Mouse (Mus musculus) kidney, postnatal 4 days (tissue): ENCODE measurements around the gene 4930558K02Rik.

Source experiments
- DNase-seq, 2 experiments: peaks; one replicate each; pipeline ENCODE4 v3.0.0; 2021; ENCODE audit warnings: mixed read lengths in 2 of 2

The 4930558K02Rik gene

DNA sequence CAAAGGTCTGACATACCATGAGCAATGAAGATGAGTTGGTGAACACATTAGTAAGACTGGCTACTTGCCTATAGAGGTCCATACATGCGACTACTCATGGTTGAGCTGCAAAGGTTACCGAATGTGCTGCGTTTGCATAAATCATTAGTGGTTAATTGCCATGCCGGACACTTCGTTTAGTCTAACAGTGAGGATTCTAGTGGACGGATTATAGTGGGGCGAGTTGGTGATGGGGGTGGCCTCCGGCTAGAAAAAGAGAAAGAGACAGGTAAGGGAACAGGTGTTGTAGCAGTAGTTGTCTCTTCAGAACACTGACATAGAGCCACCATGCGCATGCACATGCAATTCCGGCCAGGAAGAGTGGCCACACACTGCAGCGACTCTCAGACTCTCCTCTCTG lies 12.4 kb upstream of the 4930558K02Rik start:
- no peak for DNase-seq

DNA sequence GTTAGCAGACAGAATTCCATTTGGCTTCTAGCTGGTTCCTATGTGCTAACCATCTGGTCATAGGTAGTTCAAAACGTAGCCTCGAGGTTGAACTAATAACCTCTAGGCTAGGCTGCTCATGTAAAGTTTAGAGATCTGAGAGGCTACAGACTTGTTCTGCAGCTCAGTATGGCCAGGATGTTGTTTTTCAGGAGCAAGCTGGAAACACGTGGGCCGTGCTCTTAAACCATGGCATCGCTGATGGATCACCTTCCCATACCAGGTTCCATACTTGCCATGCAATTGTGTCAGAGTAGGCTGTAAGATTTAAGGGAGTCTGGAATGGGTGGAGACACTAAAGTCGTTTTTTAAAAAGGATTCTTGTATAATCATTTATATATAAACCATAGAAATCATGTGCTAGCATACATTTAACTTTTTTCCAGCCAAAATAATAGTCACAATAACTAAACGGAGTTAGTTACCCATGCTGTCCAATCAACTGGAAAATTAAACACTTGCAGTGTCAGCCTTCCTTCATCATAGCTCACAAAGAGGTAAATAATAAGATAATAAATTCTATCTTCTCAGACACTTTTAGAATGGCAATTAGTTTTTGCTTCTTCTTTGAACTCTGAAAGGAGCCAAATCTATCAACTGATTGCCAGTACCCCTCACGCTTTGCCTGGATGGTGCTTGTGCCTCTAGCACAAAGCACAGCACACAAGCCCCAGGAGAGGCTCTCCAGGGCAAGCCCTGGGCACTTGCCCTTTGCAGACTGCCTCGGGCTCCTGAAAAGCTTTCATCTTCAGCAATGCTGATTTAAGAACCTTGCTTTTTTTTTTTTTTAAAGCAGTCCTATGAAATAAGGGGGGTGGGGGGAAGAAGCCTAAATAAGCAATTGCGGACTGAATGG lies 11.5 kb upstream of the 4930558K02Rik start:
- DNase-seq = no peak

DNA sequence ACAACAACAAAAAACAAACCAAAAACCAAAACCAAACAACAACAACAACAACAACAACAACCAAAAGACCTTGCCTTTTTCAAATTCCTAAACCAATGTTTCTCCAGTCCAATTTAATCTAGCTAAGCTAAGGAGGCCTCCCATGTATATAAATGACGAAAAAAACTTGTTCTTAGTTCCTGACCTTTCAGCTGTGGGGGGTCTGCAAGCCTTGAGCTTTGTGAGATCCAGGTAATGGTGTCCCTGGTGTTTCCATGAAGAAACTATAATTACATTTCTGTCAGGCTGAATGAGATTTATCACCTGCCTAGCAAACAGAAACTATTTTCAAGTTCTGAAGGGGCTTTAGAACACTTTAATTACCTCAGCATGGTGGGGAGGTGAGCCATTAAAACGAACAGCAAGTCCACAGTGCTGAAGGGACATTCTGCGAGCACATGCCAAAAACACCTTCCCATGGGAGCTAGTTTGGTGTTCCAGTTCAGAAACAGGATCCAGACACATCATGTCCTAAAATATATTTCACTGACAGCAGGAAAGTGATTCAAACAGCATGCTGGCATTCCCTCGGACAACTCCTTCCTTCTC lies 4.6 kb upstream of the 4930558K02Rik start:
- peak in 1 of 2 experiments; percentile 33 for DNase-seq

DNA sequence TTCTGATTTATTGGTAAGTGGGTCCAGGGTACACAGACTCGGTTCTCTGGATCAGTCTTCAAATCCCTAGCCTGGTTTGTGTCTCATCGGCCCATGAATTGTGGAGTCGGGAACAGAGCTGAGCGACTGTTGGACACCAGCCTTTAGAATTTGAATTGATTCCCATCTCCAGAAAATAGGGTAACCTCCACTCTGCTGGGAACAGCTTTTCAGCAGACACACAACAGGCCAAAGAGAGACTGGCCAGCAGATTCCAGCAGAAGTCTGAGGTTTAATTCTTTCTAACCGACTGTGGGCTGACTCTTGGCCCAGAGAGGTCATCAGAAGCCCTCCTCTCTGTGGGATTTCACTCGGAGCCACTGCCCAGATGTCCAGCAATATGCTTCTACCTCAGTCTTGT lies 4.0 kb upstream of the 4930558K02Rik start:
- DNase-seq = no peak

DNA sequence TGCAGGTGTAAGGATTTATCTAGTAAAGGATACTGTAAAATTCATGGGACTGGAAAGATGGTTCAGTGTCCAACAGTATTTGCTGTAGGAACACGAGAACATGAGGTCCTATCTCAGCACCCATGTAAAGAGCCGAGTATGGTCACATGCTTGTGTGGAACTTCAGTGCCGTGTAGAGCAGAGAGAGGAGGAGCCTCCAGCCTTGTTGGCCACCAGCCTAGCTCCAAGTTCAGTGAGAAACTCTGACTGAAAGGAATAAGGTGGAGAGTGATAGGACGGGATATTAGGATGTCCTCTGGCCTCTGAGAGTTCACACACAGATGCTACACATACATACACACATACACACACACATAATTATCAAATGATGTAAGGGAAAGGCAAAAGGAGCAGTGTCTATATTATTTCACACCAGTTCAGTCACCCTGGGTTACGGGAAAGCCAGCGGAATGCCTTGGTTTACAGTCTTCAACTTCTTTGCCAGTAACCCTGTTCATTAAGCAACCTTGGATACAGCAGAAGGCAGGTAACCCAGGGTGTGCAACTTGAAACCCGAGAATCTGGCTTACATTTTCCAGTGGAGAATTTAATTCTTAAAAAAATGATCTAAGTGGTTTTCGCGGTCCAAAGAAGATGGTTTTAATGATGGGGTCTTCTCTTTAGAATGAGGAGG lies 1.3 kb upstream of the 4930558K02Rik start:
- no peak for DNase-seq

DNA sequence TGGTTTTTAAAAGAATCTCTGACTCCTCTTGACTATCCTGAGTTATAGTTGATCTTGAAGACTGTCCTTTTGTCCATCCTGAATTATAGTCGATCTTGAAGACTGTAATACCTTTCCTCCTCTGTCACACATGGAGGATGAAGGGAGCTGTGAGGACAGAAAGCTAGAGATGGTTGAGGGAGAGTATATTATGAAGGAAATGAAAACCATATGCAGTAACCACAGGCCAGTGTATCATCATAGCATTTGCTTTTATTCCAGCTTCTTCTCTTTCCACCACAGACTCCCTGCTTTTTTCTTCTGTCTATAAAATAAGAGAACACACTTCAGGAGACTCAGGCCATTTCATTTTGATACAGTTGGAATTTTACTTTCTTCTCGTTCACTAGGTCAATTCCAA lies 610 bp upstream of the 4930558K02Rik start:
- no peak for DNase-seq

DNA sequence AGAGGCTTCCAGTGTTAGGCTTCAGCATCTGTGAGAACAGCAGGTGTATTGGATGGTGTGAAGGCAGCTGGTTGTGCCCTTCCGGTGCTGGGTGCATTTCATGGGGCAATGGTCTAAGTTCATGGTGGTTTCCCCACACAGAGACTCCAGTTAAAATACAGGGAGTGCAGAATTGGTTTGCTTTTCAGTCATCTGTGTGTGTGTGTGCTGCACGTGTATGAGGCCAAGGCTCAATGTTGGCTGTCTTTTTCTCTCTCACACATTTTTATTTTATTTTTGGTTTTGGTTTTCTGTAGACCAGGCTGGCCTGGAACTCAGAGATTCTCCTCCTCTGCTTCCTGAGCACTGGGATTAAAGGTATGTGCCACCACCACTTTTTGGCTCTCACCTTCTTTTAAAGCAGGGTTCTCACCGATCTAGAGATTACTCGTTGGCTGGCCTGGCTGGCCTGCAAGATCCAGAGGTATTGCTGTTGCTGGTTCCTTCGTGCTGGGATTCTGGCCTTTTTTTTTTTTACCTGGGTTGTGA lies 1.2 kb downstream of the 4930558K02Rik start:
- DNase-seq = no peak

DNA sequence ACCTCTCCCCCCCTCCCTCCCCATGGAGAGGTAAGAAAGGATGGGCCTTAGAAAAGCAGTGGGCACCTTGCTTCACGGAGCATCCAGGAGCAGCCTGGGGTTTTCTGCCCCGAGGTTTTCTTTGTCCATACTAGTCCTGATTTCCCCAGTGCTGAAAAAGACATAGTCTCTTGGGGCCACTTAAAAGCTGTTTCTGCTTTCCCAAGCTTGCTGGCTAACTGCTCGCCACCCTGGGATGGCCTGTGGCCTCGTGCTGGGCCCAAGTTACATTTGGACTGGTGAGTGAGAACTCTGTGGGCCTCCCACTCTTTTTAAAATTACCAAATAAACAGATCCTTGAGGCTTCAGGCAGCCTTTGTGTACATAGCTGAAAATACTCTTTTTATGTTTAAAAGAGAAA lies 2.1 kb downstream of the 4930558K02Rik start:
- peak in 1 of 2 experiments; percentile 18 for DNase-seq

DNA sequence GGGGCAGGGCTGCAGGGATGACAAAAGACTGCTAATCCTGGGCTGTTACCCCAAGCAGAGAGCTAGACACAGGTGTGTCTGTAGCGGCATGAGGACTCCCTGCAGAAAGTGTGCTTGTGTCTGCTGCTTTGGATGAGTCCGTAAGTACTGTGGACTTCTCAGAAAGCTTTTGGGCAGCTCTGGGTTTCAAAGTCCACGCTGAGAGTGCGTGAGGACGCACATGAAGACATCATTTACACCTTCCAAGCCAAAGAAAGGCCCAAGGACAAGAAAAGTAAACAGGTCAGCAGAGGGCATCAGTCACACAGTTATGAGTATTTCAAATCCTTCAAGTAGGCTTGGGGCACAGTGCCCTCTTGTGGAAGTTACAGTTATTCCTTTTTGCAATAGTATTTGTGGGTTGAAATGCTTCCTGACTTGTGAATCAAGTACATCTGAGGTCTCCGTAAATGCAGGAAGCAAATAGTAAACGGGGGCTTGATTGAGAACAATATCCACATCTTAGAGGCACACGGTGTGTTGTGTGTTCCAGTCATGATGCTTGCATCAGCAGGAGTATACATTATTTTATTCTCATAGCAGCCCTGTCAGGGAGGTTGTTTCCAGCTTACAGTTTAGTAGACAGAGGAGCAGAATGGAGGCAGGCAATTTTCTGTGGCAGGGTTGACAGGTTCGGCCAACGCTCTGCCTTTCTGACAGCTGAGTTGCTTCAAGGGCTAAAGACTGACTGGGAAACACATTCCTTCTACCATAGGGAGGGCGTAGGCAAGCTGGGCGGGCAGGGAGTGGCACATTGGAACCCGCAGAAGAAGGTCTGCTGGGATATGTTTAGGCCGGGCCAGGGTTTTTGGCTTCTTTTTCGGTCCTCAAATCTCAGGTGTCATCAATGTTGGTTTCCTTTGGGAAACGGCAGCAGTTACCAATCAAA lies 2.9 kb downstream of the 4930558K02Rik start:
- DNase-seq = peak; percentile 80 to 85

DNA sequence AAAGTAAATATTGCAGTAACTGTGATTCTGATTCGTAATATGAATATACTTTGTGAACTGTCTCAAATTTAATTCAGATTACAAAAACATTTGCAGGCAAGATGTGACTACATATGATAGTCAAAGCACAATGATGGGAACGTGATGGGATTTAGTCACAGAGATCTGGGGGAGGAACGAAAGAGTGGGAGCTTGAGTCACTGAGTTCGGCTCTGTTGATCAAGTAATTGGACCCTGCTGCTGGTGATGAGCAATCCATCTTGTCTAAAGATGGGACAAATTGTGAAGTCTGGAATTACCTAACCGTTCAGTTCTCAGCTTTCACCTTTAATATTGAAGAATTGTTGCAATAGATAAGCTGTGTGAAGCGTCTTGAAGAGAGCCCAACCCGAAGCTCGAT lies 7.2 kb downstream of the 4930558K02Rik start:
- DNase-seq = no peak

DNA sequence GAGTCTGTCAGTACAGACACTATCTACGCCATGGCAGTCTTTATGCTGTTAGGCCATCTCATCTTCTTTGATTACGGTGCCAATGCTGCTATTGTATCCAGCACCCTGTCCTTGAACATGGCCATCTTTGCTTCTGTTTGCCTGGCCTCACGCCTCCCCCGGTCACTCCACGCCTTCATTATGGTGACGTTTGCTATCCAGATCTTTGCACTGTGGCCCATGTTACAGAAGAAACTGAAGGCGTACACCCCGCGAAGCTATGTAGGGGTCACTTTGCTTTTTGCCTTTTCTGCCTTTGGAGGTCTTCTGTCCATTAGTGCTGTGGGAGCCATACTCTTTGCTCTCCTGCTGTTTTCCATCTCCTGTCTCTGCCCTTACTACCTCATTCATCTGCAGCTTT lies 8.6 kb downstream of the 4930558K02Rik start:
- DNase-seq = no peak

DNA sequence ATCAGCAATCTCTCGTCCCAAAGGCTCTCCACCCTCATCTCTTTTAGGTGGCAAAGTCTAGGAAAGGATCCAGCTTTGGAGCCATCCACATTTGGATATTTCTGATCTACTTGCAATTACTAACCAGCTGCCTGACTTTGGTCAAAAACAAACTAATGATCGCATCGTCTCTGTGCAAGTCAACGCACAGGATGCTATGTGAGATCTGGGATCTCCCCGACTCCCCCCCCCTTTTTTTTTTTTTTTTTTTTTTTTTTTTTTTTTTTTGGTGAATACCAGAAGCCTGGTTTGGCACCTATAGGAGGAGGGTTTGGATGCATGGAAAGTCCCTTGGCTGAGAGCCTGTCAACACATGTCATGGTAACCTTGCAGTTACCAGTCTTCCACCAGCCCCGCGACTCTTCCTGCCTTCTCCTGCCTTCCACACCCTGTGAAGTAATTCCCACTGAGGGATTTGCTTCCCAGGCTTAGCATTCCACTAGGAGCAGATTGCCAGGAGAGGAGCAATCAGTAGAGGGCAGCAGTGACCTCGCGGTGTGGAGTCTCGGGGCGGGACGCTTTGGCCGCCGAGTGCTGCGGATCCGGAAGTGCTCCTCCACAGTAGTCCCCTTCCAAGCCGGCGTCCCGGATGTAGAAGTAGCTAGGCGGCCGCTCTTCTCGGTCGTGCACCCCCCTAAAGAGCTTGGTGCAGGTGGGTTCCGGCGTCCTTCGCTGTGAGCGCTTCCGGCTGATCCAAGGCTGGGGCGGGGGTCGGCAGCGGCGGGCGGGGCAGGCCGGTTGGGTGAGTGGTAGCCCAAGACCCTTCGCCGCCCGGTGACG lies 10.6 kb downstream of the 4930558K02Rik start, which contains the start of gene Pigc:
Gene Pigc, plus strand, starts transcription at position 598 of the 819 bp plus-strand sequence.
- peak; percentile 94 to 97 for DNase-seq

DNA sequence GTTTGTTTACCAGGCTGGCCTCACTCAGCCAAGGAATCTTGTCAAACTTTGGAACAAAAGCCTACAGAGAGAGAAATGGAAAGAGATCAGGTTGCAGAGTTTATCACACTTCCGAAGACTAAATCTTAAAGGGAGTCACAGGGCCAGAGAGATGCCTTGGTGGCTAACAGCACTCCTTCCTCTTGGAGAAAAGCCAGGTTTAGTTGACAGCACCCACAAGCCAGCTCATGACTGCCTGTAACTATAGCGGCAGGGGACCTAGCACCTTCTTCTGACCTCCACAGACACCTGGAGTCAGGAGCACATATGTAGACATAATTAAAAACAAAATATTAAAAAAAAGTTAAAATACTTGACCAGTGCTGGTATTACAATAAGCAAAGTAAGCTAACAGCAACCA lies 11.5 kb downstream of the 4930558K02Rik start:
- no peak for DNase-seq

DNA sequence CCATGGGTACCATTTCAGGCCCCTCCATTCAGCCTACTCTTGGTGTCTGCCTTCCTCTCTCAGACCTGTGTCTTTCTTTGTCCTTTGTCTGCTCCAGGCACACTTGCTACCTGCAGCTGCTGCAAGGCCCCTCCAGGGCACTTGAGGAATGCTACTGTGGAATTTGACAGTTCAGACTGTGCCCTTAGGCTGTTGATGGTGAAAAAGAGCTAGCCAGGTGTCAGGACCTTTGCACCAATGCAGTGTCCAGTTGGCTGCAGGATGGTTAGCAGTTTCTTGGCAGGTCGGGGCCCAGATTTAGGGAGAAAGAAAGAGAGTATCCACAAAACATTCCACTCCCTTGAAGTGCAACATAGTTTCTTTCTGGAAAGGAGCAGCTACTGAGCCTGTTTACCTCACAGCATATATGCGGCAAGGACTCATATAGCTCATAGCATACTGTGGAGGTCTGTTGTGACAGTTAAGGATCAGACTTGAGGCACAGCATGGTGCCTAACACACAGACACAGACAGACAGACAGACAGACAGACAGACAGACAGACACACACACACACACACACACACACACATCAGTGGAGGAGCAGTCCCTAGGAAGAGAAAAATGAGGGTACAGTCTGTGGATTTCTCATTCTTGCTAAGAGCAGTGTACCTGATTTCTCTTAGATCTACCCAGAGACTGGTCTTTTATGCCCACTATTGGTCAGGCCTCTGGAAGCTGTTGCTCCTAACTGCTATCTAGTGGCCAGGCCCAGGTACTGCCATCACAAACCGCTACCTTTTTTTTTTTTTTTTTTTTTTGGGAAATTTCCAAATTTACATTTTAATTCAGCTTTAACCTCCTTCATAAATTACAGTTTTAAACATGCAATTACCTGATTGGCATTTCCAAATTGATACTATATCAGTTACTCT lies 16.7 kb downstream of the 4930558K02Rik start:
- DNase-seq = peak; percentile 32 to 60

DNA sequence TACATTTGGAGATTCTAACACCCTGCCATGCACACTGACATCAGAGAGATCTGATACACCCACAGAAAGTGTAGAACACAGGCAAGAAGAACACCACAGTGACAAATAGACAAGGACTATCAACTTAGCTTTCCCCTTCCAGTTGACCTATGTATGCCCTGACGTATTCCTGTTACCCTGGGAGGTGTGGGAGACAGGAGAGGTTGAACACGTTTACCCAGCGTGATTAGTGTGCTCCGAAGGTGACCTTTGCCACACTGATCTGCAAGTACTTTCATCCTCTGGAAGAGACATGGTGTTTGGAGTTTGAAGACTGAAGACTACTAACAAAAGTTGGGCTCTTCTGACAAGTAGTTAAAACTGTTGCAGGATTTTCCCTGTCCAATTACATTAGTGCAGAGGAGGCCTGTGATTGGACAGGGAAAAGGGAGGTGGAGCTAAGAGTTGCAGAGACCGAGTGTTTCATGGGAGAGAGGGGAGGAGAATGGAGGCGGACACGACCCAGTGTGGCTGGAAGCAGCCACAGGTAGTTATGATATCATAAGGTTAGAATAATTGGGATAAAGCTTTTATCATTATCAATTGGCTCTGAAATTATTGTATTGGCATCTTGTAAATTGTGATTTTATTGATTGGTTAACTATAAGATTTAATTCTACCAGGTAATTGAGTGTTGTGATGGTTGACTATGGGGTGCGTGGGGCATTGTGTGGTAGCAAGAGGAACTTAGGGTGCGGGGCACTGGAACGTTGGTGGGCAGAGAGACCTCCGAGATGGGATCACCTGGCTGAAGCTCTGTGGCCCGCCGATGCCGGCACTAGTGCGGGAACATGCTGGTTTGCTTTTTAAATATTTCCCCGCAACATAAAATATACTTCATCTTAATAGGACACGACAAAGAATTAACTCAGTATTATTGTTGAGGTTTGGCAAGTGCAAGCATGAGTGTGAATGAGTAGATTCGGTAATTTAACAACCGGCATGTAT lies 21.2 kb downstream of the 4930558K02Rik start:
- DNase-seq = no peak

DNA sequence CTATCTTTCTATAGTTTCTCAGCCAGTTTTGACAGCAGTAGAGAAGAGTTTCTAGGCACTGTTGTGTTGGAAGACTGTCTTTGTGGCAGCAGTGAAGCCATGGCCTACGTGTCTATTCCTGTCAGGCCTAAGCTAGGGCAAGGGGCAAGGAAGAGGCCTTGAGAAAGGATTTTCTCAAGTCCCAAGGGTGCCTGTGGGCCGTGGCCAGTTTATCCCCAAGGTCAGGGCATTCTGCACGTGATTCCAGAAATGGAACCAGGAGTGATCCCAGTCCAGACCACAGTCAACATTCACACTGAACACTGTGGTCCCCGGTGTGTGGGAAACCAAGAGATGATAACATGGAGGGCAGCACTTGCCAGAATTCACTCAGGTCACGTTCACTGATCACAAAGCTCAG lies 23.6 kb downstream of the 4930558K02Rik start:
- no peak for DNase-seq

DNA sequence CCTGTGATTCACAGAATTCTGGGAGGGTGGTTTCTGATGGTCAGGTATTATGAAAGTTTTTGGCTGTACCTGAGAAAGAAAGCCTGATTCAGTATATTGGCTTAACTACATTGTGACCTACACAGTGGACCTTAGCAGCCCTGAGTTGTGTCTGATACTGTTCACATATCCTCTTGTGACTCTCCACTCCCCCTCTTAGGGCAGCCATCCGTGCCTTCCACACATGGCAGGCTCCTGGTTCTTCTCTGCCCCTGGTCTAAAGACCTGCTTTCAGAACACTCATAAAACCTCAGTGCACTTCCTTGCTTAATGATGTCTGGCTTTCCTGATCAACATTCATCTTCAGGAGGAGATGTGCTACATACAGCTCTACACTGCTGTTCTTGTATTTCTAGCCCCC lies 26.8 kb downstream of the 4930558K02Rik start:
- no peak for DNase-seq

DNA sequence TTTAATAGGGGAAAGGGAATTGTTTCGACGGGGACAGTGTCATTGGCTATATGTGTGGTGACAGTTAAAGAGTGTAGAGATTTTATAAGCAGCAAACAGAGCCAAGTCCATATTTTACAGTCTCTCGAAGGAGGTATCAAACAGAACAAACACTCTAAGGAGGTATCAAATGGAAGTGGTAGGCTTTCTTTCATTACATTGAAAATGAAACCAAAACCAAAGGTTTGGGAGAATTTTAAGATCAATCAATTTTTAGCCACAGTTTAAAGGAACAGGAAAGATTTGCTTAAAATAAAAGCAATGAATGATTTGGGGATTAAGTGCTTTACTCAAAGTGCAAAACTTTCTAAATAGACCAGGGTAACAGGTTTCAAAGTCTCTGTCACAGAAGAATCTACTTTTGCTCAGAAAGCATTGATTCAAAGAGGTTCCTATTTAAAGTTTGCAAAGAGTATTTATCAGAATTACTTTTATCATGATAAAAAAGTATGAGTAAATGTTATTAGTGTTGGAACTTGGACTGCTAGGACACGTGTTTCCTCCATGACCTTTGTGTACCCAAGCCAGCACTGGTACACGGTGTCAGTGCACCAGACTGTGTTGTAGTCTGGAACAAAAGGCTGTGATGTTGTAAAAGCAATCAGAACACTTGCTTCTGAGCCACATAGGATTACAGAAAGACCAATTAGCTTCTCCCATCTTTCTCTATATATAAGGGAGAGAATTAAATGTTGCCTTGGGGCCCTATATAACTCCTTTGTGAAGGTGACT lies 28.2 kb downstream of the 4930558K02Rik start:
- DNase-seq = no peak
